Mouse (Mus musculus): Measurements from ENCODE around the gene Spata31d1a.
A peak's percentile ranks its signal among the peaks of the same experiment; 100 is the strongest.
"Not testable (repeated sequence)": the region's sequence is repeated elsewhere in the genome, so short reads cannot be mapped to it uniquely, and the experiment has no call there.

Spata31d1a gene

GRCm38 (mm10) chr13:59710230-59710629 lies at the start of gene Spata31d1a:
Gene Spata31d1a (minus strand): TSS chr13:59710330.
- DNase-seq (ENCODE audit: low spot score in 2 of 2), result no peak

GRCm38 (mm10) chr13:59756906-59757305 lies 46.8 kb upstream of the Spata31d1a start:
- no peak for DNase-seq (ENCODE audit: low spot score in 2 of 2)

- DNase-seq (ENCODE audit: low spot score in 2 of 2), result no peak
Observed at GRCm38 (mm10) chr13:59750310-59750709, 40.2 kb upstream of the Spata31d1a start.

- no peak for DNase-seq (ENCODE audit: low spot score in 2 of 2)
Observed at GRCm38 (mm10) chr13:59746711-59747110, 36.6 kb upstream of the Spata31d1a start, which contains the start of gene 1700014D04Rik. Gene 1700014D04Rik (minus strand): TSS chr13:59746752.

- no peak for DNase-seq (ENCODE audit: low spot score in 2 of 2)
Observed at GRCm38 (mm10) chr13:59746164-59746563, 36.0 kb upstream of the Spata31d1a start.

GRCm38 (mm10) chr13:59745462-59745861 lies 35.3 kb upstream of the Spata31d1a start:
- no peak for DNase-seq (ENCODE audit: low spot score in 2 of 2)

GRCm38 (mm10) chr13:59741697-59742096 lies 31.6 kb upstream of the Spata31d1a start:
- peak in 1 of 2 experiments; percentile 73 for DNase-seq (ENCODE audit: low spot score in 2 of 2)

- no peak for DNase-seq (ENCODE audit: low spot score in 2 of 2)
Observed at GRCm38 (mm10) chr13:59741096-59741495, 31.0 kb upstream of the Spata31d1a start.

- peak; percentile 50 to 61 for DNase-seq (ENCODE audit: low spot score in 2 of 2)
Observed at GRCm38 (mm10) chr13:59739397-59739796, 29.3 kb upstream of the Spata31d1a start.

- no peak for DNase-seq (ENCODE audit: low spot score in 2 of 2)
Observed at GRCm38 (mm10) chr13:59738455-59738854, 28.3 kb upstream of the Spata31d1a start.

- DNase-seq (ENCODE audit: low spot score in 2 of 2), result no peak
Observed at GRCm38 (mm10) chr13:59735190-59735589, 25.1 kb upstream of the Spata31d1a start.

- peak in 1 of 2 experiments; percentile 55 for DNase-seq (ENCODE audit: low spot score in 2 of 2)
Observed at GRCm38 (mm10) chr13:59734347-59734746, 24.2 kb upstream of the Spata31d1a start.

- no peak for DNase-seq (ENCODE audit: low spot score in 2 of 2)
Observed at GRCm38 (mm10) chr13:59733936-59734335, 23.8 kb upstream of the Spata31d1a start.

GRCm38 (mm10) chr13:59731652-59732051 lies 21.5 kb upstream of the Spata31d1a start, which contains the start of gene Spata31d1d:
Gene Spata31d1d (minus strand): TSS chr13:59731752.
- no peak for DNase-seq (ENCODE audit: low spot score in 2 of 2)

GRCm38 (mm10) chr13:59728378-59729093 lies 18.4 kb upstream of the Spata31d1a start:
- peak; percentile 72 to 87 for DNase-seq (ENCODE audit: low spot score in 2 of 2)

- no peak for DNase-seq (ENCODE audit: low spot score in 2 of 2)
Observed at GRCm38 (mm10) chr13:59726139-59726867, 16.2 kb upstream of the Spata31d1a start.

GRCm38 (mm10) chr13:59722089-59722488 lies 12.0 kb upstream of the Spata31d1a start:
- DNase-seq (ENCODE audit: low spot score in 2 of 2), result not testable (repeated sequence)

GRCm38 (mm10) chr13:59719475-59719874 lies 9.3 kb upstream of the Spata31d1a start:
- no peak for DNase-seq (ENCODE audit: low spot score in 2 of 2)

GRCm38 (mm10) chr13:59718857-59719440 lies 8.8 kb upstream of the Spata31d1a start:
- DNase-seq (ENCODE audit: low spot score in 2 of 2), result not testable (repeated sequence)

- no peak for DNase-seq (ENCODE audit: low spot score in 2 of 2)
Observed at GRCm38 (mm10) chr13:59713710-59714109, 3.6 kb upstream of the Spata31d1a start.

- DNase-seq (ENCODE audit: low spot score in 2 of 2), result not testable (repeated sequence)
Observed at GRCm38 (mm10) chr13:59711984-59712383, 1.9 kb upstream of the Spata31d1a start, which contains the start of gene Spata31d1b. Gene Spata31d1b (plus strand): TSS chr13:59712284.

GRCm38 (mm10) chr13:59704562-59704961 lies 5.6 kb downstream of the Spata31d1a start:
- no peak for DNase-seq (ENCODE audit: low spot score in 2 of 2)
